Mouse (Mus musculus) cerebral cortex, adult 2 months (tissue): ENCODE measurements around the gene Cux1.

Experiments
- WGBS: fragments of 180-500 bp; shearing (Covaris S2); methylation state at CpG from one replicate; pipeline ENCODE4 v1.1.7; 2018; 5-methylcytosine and 5-hydroxymethylcytosine counted together

The Cux1 gene

DNA sequence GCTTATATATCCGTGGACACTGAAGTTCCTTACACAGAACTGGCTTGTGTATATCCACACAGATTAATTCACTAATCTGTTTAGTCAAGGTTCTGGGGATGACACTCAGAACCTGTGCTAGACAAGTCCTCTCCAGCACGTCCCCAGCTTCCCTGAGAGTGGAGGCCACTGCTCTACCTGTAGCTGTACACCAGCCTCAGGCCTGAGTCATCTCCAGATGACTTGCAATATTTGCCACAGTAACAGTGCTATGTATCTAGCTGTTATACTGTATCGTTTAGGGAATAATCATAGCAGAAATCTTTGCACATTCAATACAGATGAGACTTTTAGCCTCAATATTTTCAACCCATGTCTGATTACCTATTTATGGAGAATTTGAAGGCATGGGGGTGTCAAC, 146.0 kb downstream of the Cux1 start:
- WGBS, result 82% methylated on average over 3 of the region's 3 CpGs

DNA sequence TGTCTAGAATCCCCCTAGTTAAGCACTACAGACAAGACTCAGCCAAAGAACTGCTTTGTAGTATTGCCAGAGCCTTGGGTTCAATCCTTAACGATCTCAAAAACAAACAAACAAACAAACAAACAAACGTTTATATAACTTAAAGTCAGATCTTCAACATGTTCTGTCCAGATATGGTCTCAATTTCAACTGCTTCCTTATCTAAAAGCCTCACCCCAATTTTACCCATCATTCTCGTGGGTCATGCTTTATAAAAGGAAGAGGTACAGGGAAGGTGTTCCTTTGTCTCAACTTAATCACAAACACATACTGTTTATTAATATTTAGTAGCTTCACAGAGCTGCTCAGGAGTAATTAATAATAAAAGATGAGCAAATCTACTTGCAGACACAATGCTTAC, 146.9 kb downstream of the Cux1 start:
- 75% methylated on average over 3 of the region's 3 CpGs for WGBS

DNA sequence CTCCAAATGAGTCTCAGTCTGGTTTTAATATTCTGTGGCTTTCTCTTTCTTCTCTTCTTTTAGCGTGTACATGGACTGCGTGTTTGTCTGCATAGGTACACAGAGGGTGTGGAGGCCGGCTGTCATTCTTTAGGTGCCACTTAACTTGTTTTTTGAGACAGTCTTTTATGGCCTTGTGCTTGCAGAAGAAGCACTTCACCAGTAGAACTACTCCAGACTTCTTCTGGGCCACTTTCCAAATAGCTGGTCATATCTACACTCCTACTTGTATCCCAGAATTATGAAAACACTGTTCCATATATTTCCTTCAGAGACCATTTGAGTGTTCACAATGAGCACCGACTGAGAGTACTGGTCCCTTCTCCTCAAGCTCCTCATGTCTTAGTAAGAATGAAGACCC, 149.4 kb downstream of the Cux1 start:
- WGBS, result 71% methylated on average over 4 of the region's 4 CpGs

DNA sequence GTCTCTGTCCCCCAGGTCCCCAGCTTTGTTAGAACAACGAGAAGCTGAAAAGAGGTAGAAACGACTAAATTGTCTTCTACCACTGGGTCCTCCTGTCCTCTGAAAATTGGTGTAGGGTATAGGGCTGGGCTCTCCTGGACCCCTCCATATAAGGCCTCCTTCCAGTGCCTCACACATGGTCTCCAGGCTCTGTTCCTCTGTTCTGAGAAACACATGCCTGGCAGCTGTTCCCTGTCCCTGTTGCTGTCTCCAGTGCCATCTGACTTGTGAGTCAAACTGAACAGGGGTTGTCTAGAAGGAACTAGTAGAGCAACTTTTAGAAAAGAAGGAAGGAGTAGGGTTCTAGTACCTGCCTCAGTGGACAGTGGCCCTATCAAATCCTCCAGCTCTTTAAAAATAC, 152.8 kb downstream of the Cux1 start:
- 75% methylated on average over 2 of the region's 2 CpGs for WGBS

DNA sequence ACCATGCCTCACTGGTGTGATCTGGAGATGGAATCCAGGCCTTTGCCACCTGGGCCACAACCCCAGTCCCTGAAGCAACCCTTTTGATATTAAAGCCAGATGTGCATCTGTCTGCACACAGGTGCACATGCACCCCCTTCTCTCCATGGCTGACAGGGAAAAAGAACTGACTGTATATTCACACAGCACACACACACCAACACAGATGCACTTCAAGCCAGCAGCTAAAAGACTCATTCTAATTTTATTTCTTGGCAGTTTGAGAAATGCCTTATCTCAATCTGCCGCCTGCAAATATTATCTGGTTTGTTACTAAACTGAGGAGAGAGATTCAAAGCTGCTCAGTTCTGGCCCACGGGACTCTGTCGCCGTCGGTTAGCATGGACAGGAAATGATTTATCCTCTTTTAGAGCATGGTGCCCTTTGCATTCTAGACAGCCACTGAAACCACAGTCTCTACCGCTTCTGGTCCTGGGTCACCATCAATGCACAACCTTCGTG, 156.6 kb downstream of the Cux1 start:
- 36% methylated on average over 7 of the region's 7 CpGs for WGBS

DNA sequence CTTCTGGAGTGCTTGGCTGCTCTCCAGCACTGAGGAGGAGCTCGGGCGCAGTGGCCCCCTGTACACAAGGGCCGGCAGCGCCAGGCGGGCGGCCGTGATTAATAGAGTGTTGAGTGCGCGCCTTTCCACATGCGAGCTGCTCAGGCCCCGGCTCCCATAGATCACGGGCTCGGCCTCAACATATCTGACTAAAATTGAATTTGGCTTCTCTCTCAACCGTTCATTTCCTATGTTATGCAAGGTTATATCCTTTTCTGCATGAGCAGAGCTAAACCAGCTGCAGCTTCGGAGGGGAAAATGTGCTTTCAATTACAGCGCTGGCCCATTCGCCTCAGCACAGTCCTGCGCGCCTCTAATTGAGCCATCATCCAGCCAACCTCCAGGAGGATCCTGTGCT, 163.7 kb downstream of the Cux1 start:
- 47% methylated on average over 19 of the region's 19 CpGs for WGBS

DNA sequence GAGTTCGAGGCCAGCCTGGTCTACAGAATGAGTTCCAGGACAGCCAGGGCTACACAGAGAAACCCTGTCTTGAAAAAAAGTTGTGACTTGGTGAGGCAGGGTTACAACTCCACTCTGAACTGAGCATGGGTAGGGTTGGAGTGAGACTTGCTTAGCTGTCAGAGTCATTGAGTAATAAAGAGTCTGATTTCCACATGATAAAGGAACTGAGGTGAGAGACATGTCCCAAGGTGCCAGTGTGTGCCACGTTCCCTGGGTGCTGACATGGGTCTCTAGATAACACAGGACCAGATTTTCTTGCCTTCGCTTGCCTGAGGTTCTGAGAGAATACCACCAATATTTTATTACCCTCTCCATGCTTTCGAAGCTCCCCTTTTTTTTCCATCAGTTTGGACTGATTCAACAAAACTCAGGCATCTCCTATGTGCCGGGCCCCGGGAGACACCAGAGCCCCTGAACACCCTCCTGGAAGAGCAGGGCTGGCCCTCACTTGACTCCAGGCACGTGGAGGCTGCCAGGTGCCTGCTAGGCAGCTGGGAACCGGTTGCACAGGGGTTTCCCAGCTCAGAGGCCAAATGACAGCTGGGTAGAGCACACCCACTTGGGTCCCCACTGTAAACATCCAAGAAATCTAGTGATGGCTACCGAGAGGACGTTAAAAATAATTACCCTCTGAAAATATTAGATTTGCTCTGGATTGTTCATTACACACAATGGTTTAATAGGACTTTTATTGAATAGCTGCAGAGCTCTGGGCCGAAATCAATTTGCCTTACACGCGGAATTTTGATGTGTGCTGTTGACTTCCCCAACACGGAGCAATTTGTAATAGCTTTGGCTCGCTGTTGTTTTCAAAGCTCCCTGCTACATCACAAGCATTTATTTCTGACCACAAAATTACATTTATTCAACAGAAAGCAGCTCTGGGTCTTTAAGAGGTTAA, 164.4 kb downstream of the Cux1 start:
- 72% methylated on average over 15 of the region's 15 CpGs for WGBS

DNA sequence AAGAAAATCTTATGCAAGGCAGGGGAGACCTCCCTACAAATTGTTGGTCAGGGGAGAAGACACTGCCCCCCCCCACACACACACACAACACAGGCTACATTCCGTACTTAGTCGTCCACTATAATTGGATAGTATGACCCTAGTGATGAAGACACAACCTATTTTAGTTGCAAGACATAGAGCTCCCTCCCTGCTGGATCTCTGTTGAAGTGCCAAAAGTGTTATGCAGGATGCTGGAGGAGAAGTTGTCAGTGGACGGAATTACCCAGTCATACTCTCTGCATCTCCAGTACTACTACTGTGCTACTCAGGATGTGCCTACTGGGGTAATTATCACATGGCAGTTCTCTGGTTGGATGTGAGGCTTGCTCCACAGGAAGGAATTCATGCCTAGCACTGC, 168.6 kb downstream of the Cux1 start:
- WGBS, result 72% methylated on average over 3 of the region's 3 CpGs

DNA sequence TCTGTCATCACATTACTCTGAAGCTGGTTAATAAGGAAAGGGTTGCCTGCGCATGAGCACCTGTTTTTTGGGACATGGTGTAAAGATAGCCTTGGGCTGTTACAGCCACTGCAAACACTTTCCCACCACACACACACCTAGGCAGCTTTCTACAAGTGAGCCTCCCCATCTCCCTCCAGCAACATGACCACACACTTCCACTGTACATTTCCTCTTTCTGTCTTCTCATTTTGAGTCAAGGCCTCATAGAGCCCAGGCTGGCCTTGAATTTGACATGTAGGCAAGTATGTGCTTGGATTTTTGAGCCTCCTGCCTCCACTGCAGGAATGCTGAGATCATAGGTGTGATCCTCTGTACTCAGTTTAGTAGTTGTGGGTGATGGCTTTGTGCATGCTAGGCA, 170.6 kb downstream of the Cux1 start:
- WGBS, result 74% methylated on average over 1 of the region's 1 CpGs

DNA sequence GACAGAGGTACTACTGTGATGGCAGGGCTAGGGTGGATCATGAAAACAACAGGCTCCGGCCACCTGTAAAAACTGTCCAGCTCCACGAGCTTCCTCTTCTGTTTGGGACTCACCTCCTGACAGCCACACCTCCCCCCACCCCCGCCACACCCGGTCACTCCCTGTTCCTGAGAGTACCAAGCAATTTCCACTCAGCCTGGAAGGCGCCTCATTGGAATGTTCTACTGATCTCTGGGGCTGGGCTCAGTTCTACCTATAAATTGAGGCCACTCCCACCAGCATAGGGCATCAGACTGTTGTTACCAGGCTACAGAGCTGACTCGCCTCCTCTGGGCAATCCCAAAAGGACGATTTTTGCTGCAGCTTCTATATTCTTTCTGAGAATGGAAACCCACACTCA, 171.0 kb downstream of the Cux1 start:
- 92% methylated on average over 7 of the region's 7 CpGs for WGBS

DNA sequence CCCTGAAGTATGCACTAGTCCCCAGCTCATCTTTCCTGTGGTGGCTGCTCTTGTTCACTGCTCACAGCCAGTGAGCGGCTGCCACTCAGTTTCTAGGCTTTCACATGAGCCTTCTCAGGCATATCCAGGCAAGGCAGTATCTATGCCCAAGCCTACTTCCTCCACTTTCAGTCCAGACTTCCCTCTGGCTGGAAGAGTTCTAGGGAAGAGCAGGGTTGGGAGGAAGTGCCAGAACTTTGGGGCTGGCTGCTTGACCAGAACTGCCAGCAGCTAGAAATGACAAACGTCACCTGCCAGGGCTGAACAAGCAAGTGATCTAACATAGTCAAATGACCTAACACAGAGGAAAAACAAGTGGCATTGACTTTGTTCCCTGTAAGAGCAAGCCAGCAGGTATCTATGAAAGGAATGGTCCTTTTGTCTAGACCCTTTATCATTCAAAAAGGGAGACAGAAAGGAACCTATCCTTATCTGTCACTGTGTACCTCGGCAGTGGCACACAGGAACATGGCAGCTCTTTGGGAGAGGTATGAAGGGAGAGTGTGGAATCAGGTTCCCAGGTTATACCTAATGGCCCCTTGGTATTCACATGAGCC, 171.6 kb downstream of the Cux1 start:
- WGBS, result 79% methylated on average over 3 of the region's 3 CpGs

DNA sequence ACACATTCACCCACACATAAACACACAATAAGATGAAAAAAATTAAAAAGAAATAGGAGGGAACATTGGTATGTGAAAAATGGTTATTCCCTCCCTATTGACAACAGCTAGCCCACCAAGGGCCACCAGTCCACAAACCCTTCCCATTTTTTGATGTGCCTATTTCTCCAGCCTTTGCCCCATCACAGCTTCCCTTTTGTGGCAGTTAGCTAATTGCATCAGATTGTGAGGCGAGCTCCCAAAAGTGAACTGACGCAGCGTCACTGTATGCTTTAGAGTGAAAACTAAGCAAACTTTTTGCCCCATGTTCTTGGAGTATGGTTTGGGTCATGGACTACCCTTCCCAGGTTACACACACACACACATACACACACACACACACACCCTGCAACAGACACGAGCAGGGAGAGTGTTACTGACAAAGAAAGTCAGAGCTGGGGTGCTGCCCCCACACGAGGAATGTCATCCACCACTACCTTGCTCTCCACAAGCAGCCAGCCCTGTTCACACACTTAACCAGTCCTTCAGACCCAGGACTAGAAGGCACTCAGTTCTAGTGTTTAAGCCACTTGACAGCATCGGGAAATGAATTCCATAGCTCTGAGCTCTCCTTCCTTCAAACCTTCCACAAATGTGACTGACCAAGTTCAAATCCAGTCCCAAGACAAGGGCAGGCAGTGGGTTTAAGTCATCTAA, 172.6 kb downstream of the Cux1 start:
- 88% methylated on average over 6 of the region's 6 CpGs for WGBS

DNA sequence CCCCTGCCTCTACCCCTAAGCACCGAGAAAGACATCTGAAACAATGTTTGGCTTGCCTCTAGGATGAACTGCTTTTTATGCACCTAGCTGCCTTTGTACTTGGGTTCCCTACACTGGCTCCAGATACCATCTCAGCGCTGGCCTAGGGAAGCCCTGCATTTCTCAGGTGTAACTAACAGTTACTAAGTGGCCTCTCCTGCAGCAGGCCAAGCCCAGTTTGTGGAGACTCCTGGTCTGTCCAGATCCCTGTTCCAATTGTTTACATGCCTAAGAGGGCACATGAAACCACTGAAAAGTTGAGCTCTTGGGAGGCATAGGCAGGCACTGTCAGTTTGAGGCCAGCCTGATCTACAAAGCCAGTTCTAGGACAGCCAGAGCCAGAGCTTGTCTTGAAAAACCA, 173.7 kb downstream of the Cux1 start:
- 91% methylated on average over 2 of the region's 2 CpGs for WGBS

DNA sequence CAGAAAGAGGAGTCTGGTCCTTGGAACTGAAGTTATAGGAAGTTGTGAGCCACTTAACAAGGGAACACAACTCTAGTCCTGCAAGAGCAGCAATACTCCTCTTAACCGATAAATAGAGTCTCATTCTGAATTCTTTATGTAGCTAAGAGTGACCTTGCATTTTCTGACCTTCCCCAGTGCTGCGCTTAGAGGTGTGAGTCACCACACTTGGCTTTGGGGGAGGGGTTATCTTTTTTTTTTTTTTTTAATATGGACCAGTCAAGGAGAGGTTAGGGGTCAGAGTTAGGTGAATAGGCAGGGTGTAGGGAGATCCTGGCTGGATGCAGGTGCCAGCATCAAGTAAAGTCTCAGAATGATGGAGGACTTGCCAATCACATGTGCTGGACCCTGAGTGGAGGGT, 180.5 kb downstream of the Cux1 start:
- WGBS, result 90% methylated on average over 2 of the region's 2 CpGs

DNA sequence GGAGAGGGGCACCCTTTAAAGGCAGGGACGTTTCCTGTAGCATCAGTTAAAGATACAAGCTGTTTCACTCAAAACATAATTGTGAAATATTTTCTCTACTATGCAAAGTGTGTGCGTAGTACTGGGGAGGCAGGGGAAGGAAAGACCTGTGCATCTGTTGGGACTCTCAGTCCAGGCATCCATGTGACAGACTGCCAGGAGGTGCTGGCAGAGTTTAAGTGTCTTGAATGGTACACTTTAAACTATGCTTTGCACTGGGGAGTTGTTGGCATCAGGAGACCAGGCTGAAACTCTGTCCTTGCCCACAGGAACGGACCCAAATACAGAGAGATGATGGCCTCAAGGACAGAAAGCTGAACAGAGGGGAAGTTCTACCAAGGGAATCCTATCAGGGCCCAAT, 182.1 kb downstream of the Cux1 start:
- 76% methylated on average over 3 of the region's 3 CpGs for WGBS

DNA sequence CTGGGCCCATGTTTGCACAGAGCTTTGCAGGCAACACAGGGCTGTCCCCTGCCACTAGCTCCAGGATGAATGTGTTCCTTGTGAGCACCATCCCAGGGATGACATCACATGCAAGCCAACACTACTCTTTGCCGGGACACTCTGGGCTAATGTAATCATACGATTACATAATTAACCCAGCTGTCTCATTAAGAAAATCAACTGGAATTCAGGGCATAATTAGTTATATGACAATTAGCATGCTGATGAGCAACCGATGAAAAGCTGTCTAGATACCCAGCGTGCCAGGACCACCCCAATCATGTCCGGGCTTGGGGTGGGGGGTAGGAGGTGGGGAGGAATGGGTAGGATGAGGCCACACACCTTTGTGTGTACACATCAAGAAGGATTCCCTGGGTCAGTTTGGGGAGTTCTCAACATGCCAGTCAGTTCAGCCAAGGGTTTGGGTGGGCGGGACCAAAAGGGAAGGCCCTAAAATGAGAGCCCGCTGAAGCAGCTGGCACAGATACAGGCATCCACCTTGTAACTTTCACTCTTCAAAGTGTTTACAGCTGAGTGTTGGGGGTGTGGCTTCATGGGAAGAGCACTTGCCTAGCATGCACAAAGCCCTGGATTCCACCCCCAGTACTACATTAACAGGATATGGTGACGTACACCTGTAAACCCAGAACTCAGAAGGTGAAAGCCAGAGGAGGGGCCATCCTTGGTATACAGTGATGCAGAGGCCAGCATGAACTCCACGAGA, 184.9 kb downstream of the Cux1 start:
- 53% methylated on average over 9 of the region's 9 CpGs for WGBS

DNA sequence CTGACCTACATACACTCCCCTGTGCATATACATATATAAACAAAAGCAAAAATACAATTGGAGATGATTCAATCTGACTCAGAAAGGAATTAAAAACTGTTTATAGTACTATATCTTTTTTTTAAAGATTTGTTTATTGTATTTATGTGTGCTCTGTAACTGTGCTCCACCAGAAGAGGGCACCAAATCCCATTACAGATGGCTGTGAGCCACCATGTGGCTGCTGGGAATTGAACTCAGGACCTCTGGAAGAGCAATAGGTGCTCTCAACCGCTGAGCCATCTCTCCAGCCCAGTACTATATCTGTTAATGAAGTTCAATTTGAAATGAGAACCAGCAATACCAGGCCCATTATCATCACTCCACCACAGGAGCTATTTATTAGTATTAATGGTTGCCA, 187.9 kb downstream of the Cux1 start:
- WGBS, result 93% methylated on average over 1 of the region's 1 CpGs

DNA sequence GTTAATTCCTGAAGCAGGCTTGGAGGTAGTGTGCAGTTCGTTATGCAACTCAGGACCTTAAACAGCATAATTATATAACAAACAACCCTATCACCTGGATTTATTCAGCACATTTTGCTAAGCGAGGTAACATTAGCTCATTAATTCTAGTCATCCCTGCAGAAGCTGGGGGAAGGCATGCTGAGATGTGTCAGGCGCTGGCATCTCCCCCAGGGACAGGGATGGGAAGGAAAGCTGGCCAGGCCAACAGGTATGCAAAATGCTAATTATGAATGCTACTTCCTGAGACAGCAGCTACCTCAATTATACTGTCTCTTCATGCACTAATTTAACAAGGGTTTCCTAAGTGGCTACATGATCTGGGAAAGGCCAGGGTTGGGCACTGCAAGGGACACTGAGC, 190.2 kb downstream of the Cux1 start:
- 85% methylated on average over 3 of the region's 3 CpGs for WGBS

DNA sequence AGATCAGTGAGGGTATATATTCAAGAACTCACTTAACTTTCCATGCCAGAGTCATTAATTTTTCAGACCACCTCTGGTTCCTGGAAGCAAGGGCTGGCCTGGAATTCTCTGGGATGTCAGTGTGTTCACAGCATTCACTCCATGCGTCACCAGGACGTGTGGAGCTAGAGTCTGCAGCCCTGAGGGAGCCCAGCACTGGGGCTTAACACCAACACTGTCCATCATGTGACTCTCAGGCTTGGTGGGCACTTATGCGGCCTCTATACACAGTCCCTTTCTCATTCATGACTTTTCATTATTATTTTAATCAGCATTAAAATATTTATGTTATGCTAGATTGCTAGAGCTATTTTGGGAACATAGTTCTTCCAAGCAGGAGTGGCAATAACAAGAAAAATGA, 191.9 kb downstream of the Cux1 start:
- WGBS, result 88% methylated on average over 3 of the region's 3 CpGs

DNA sequence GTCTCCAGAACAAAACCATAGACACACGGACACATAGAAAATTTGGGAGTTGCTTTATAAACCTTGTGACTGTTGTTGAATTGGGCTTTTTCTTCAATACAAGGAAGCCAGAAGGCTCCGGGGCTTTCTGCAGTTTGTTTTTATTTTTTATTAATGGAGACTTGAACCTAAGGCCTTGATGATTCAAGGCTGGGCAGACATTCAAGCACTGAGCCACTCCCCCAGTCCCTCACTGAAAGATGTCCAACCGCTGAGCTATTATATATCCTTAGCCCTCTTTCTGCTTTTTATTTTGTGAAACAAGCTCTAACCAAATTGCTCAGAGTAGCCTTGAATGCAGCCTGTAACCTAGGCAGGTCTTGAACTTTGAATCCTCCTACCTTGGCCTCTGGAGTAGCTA, 195.0 kb downstream of the Cux1 start:
- WGBS, result 65% methylated on average over 3 of the region's 3 CpGs

DNA sequence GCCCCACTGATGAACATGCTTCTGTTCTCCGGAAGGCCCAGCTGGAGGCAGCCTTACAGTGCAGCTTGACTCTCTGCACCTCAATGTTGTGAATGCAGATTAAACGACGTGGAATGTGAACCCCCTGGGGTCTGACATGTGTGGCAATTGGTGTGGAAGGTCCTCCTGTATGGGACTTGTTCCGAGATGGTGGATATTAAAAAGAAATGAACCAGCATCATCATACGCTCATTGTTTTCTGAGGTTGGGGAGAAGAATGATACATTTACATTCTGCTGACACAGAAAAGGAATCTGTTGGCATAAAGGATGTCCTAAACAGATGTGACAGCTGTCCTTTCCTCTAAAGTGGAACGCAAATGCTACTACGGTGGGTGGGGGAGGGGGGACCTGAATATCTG, 203.9 kb downstream of the Cux1 start:
- WGBS, result 44% methylated on average over 7 of the region's 7 CpGs
